Mouse (Mus musculus) C2C12 (cell line): ENCODE results near the gene Cst7. TPM values are rescaled to one million over a fixed set of nuclear protein-coding genes. Genes with fewer than 3 reads are reported as not detected.
"Not testable (repeated sequence)": the region's sequence is repeated elsewhere in the genome, so short reads cannot be mapped to it uniquely, and the experiment has no call there.

Experiments
- H3K27me3 ChIP-seq: one replicate; pipeline ENCODE4 v1.6.1; 2011; ENCODE audit not compliant: control insufficient read depth, insufficient read depth, insufficient read length
- H3K36me3 ChIP-seq: one replicate; pipeline ENCODE4 v1.6.1; 2011; ENCODE audit not compliant: control insufficient read depth, insufficient read depth
- H3K4me3 ChIP-seq: one replicate; pipeline ENCODE4 v1.5.1; 2011; ENCODE audit warnings: mild to moderate bottlenecking, control low read depth; ENCODE audit not compliant: poor library complexity, insufficient read depth, severe bottlenecking
- H3K79me2 ChIP-seq: one replicate; pipeline ENCODE4 v1.6.1; 2011; ENCODE audit not compliant: control insufficient read depth, insufficient read depth
- H3K79me3 ChIP-seq: one replicate; pipeline ENCODE4 v1.6.1; 2011; ENCODE audit warnings: low read depth, control low read depth
- H3ac ChIP-seq: one replicate; pipeline ENCODE3; 2011; ENCODE audit warnings: low read depth; ENCODE audit not compliant: control insufficient read depth, insufficient read length
- CEBPB ChIP-seq: IDR thresholded peaks from one replicate; pipeline ENCODE4 v1.6.1; 2011; ENCODE audit warnings: low read depth, mild to moderate bottlenecking, control low read depth, moderate library complexity
- CTCF ChIP-seq: IDR thresholded peaks from one replicate; pipeline ENCODE4 v1.5.1; 2011; ENCODE audit not compliant: control insufficient read depth, insufficient read depth, insufficient read length
- FOSL1 ChIP-seq: IDR thresholded peaks from one replicate; pipeline ENCODE4 v1.8.0; 2011; ENCODE audit warnings: mild to moderate bottlenecking, low read length; ENCODE audit not compliant: poor library complexity, insufficient read depth, severe bottlenecking
- MAX ChIP-seq: IDR thresholded peaks from one replicate; pipeline ENCODE4 v1.6.1; 2011; ENCODE audit warnings: mild to moderate bottlenecking, control low read depth
- MYOD1 ChIP-seq: IDR thresholded peaks from one replicate; pipeline ENCODE4 v1.6.1; 2011; ENCODE audit warnings: low read depth; ENCODE audit not compliant: control insufficient read depth, insufficient read length
- MYOG ChIP-seq: IDR thresholded peaks from one replicate; pipeline ENCODE4 v1.6.1; 2011; ENCODE audit not compliant: control insufficient read depth, insufficient read length; ENCODE audit errors: extremely low read depth
- USF1 ChIP-seq: IDR thresholded peaks from one replicate; pipeline ENCODE4 v1.6.1; 2011; ENCODE audit warnings: low read depth, mild to moderate bottlenecking, control low read depth, moderate library complexity
- long read RNA-seq, 2 experiments: library from polyadenylated mRNA; unstranded; transcript quantifications; one replicate each; pipeline ENCODE4 v2.0.0; 2019 to 2020
- polyA plus RNA-seq: library from polyadenylated mRNA; unstranded; fragments of >200 nt; fragmentation: generic; extraction: Trizol; gene quantifications from one replicate; pipeline ENCODE4 v1.2.1, GENCODE M21; 2012; ENCODE audit warnings: missing spikeins

Gene Cst7
- not detected for polyA plus RNA-seq
- long read RNA-seq, experiment 1: 0 reads
- long read RNA-seq, experiment 2: 0 reads

GRCm38 (mm10) chr2:150569847-150570590 lies at the start of gene Cst7:
TSS of gene Cst7 (plus strand) at chr2:150570415.
- Histone ChIP-seq H3K4me3 (no peak within 1 kb of the TSS), H3ac (no peak within 1 kb of the TSS), H3K79me2 (no peaks in the 10 kb centered on the region), H3K79me3 (no peaks in the 10 kb centered on the region), H3K36me3 (no peaks in the 10 kb centered on the region), H3K27me3 (no peaks in the 10 kb centered on the region)
- TF ChIP-seq MYOG (no peak), USF1 (no peak), MAX (no peak), FOSL1 (no peak), CEBPB (no peak), CTCF (no peak), MYOD1 (no peak)

- H3ac ChIP-seq: no peak overlapping the region
- H3K27me3 ChIP-seq: no peaks in the 10 kb centered on the region
- no peaks in the 10 kb centered on the region for H3K79me2 ChIP-seq
- no peak overlapping the region for H3K4me3 ChIP-seq
- H3K36me3 ChIP-seq: no peaks in the 10 kb centered on the region
- TF ChIP-seq USF1 (no peak), MAX (no peak), CEBPB (no peak), CTCF (no peak), MYOG (no peak), MYOD1 (no peak), FOSL1 (no peak)
- no peaks in the 10 kb centered on the region for H3K79me3 ChIP-seq
These were observed 44.5 kb upstream of the Cst7 start for GRCm38 (mm10) chr2:150525703-150526207.

GRCm38 (mm10) chr2:150549576-150549975 lies 20.6 kb upstream of the Cst7 start:
- not testable (repeated sequence) for H3K4me3 ChIP-seq, H3K79me2 ChIP-seq, H3ac ChIP-seq, H3K79me3 ChIP-seq, H3K36me3 ChIP-seq, H3K27me3 ChIP-seq

- no peaks in the 10 kb centered on the region for H3K27me3 ChIP-seq
- no peaks in the 10 kb centered on the region for H3K36me3 ChIP-seq
- TF ChIP-seq MYOD1: no peak
- no peak for TF ChIP-seq FOSL1
- H3K79me2 ChIP-seq: no peaks in the 10 kb centered on the region
- no peak overlapping the region for H3K4me3 ChIP-seq
- no peaks in the 10 kb centered on the region for H3K79me3 ChIP-seq
- no peak overlapping the region for H3ac ChIP-seq
These were observed 11.6 kb upstream of the Cst7 start for GRCm38 (mm10) chr2:150558568-150558967.

GRCm38 (mm10) chr2:150567051-150567450 lies 3.2 kb upstream of the Cst7 start:
- H3ac ChIP-seq: no peak overlapping the region
- TF ChIP-seq MYOG (no peak), CEBPB (no peak), FOSL1 (no peak), MYOD1 (no peak), USF1 (no peak), CTCF (no peak), MAX (no peak)
- no peak overlapping the region for H3K4me3 ChIP-seq
- no peaks in the 10 kb centered on the region for H3K36me3 ChIP-seq
- H3K79me3 ChIP-seq: no peaks in the 10 kb centered on the region
- no peaks in the 10 kb centered on the region for H3K79me2 ChIP-seq
- no peaks in the 10 kb centered on the region for H3K27me3 ChIP-seq

GRCm38 (mm10) chr2:150570761-150571160 lies 546 bp downstream of the Cst7 start:
- H3ac ChIP-seq: no peak overlapping the region
- no peak for TF ChIP-seq CEBPB
- TF ChIP-seq MAX: no peak
- no peak for TF ChIP-seq USF1
- TF ChIP-seq CTCF: no peak
- TF ChIP-seq FOSL1: no peak
- TF ChIP-seq MYOD1: no peak
- no peak for TF ChIP-seq MYOG

More at GRCm38 (mm10) chr2:150570761-150571160, 546 bp downstream of the Cst7 start:
- no peaks in the 10 kb centered on the region for H3K79me2 ChIP-seq
- H3K36me3 ChIP-seq: no peaks in the 10 kb centered on the region
- no peak overlapping the region for H3K4me3 ChIP-seq
- no peaks in the 10 kb centered on the region for H3K79me3 ChIP-seq
- no peaks in the 10 kb centered on the region for H3K27me3 ChIP-seq
